Mouse (Mus musculus): ENCODE measurements around the gene Cnn2. TPM values are rescaled to one million over a fixed set of nuclear protein-coding genes. Genes with fewer than 3 reads are reported as not detected.
A peak's percentile ranks its signal among the peaks of the same experiment; 100 is the strongest.

Cnn2 gene
- polyA plus RNA-seq, 1 experiment from 2014 or later = 223 TPM

DNA sequence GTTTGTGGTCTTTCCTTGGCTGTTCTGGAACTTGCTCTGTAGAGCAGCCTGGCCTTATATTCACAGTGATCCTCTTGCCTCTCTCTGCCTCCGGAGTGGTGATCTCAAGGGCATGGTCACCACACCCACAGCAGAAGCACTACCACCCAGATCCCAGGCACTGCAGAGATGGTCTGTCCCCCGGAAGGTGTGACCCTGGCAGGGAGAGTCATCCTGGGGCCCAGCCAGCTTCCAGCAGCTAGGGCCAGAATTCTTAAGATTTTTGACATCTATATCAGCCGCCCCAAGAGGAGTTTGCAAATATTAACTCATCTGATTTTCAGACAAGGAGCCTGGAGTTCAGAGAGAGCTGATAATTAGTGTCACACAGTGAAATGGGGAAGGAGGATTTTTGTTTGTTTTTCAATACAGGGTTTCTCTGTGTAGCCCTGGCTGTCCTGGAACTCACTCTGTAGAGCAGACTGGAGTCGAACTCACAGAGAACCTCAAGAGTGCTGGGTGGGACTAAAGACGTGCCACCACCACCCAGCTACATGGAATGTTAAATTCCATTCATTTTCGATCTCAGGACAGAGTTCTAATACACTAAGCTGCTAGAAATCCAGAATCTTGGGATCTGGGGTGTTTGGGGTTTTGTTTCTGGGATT lies 2.0 kb upstream of the Cnn2 start:
- Histone ChIP-seq H3K27ac (peak overlapping the region; percentile 93), H3K9me3 (peaks cover 6% of the 10 kb centered on the region; the same call in 1 of the 2 replicates), H3K27me3 (ENCODE audit: insufficient read depth, poor library complexity, severe bottlenecking) (peaks cover 53% of the 10 kb centered on the region), H3K4me1 (replicated peaks) (peaks cover 71% of the 10 kb centered on the region), H3K36me3 (peaks cover 13% of the 10 kb centered on the region), H3K4me3 (peak overlapping the region; percentile 78)
- DNase-seq (ENCODE audit: low spot score) = no peak
- WGBS = 44% methylated on average over 6 of the region's 6 CpGs

GRCm38 (mm10) chr10:79986963-79987362 lies 1.4 kb upstream of the Cnn2 start:
- Histone ChIP-seq H3K36me3 (peaks cover 13% of the 10 kb centered on the region), H3K27ac (peak overlapping the region; percentile 87; the same call in 1 of the 2 replicates), H3K4me1 (replicated peaks) (peaks cover 65% of the 10 kb centered on the region), H3K4me3 (peak overlapping the region; percentile 61), H3K9me3 (peaks cover 12% of the 10 kb centered on the region; the same call in 1 of the 2 replicates), H3K27me3 (ENCODE audit: insufficient read depth, poor library complexity, severe bottlenecking) (peaks cover 54% of the 10 kb centered on the region)
- peak; percentile 88 for DNase-seq (ENCODE audit: low spot score)
- WGBS = 3% methylated on average over 11 of the region's 11 CpGs

- 10% methylated on average over 27 of the region's 27 CpGs for WGBS
- Histone ChIP-seq H3K27ac (peak overlapping the region; percentile 87), H3K27me3 (ENCODE audit: insufficient read depth, poor library complexity, severe bottlenecking) (peaks cover 54% of the 10 kb centered on the region), H3K4me3 (peak overlapping the region; percentile 61), H3K36me3 (peaks cover 19% of the 10 kb centered on the region), H3K4me1 (replicated peaks) (peaks cover 57% of the 10 kb centered on the region), H3K9me3 (peaks cover 16% of the 10 kb centered on the region; the same call in 1 of the 2 replicates)
- DNase-seq (ENCODE audit: low spot score) = no peak
These were observed 446 bp upstream of the Cnn2 start for GRCm38 (mm10) chr10:79987771-79988505.

DNA sequence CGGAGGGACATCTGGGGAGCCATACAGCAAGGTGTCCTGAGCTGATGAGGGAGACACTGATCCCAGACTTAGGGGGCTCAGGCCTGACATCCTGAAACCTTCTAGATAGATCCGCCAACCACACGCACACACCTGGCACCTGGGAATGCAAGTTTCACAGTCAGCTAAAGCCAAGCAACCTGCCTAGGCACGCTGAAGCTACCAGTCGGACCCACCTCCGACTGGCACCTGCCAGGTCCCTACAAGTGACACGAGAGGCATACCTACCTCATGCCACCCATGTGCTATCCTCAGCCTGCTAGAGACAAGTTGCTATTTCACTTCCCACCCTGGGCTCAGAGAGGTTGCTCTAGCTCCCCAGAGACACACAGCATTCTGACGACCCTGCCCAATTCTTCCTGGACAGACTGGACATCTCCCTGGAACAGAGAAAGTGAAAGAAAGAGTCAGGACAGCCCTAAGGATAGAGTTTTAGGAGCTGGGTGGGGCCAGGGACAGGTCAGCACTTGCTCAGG lies 945 bp downstream of the Cnn2 start:
- peaks cover 16% of the 10 kb centered on the region; the same call in 1 of the 2 replicates for H3K9me3 ChIP-seq
- 26% methylated on average over 8 of the region's 8 CpGs for WGBS
- H3K4me1 ChIP-seq (replicated peaks) = peaks cover 48% of the 10 kb centered on the region
- H3K4me3 ChIP-seq = peak overlapping the region; percentile 61
- peak overlapping the region; percentile 87 for H3K27ac ChIP-seq
- DNase-seq (ENCODE audit: low spot score) = no peak
- H3K36me3 ChIP-seq = peaks cover 30% of the 10 kb centered on the region
- peaks cover 54% of the 10 kb centered on the region for H3K27me3 ChIP-seq (ENCODE audit: insufficient read depth, poor library complexity, severe bottlenecking)

DNA sequence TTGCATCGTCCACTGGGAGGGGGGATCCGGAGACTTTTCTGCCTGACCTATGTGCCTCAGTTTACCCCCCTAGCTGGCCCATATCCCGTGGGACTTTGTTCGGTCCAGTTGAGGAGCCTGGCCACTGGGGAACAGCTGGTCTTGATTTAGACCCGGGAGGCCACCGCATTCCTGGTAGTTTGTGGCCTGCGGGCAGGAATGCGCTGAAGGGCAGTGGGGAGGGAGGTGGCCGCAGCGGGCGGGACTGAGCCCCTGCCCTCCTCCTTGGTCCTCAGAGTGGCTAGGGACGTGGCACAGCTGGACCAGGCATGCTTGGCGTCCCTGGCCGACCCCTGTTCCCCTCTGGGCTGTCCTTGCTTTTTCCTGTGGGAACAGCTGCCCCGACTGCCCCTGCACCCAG lies 1.5 kb downstream of the Cnn2 start:
- H3K36me3 ChIP-seq = peaks cover 36% of the 10 kb centered on the region
- peaks cover 16% of the 10 kb centered on the region; the same call in 1 of the 2 replicates for H3K9me3 ChIP-seq
- H3K4me3 ChIP-seq = peak overlapping the region; percentile 61
- H3K4me1 ChIP-seq (replicated peaks) = peaks cover 48% of the 10 kb centered on the region
- DNase-seq (ENCODE audit: low spot score) = peak; percentile 42
- WGBS = 12% methylated on average over 15 of the region's 15 CpGs
- peak overlapping the region; percentile 63 for H3K27ac ChIP-seq
- peaks cover 54% of the 10 kb centered on the region for H3K27me3 ChIP-seq (ENCODE audit: insufficient read depth, poor library complexity, severe bottlenecking)

DNA sequence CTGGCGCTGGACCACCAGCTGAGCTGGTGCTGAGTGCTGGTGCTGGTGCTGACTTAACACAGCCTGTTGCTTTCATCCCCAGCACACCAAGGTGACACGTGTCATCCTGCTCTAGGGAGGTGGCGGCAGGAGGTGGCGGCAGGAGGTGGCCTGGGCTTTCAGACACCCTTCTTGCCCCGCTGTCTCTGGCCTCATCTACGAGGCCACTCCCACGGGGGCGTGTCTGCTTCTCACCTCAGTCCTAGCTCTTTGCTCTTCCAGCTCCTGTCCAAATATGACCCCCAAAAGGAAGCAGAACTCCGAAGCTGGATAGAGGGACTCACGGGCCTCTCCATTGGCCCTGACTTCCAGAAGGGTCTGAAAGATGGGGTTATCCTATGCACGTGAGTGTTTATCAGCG lies 2.7 kb downstream of the Cnn2 start:
- H3K27me3 ChIP-seq (ENCODE audit: insufficient read depth, poor library complexity, severe bottlenecking) = peaks cover 53% of the 10 kb centered on the region
- H3K9me3 ChIP-seq = peaks cover 16% of the 10 kb centered on the region; the same call in 1 of the 2 replicates
- peaks cover 38% of the 10 kb centered on the region for H3K36me3 ChIP-seq
- H3K27ac ChIP-seq = no peak overlapping the region
- no peak for DNase-seq (ENCODE audit: low spot score)
- H3K4me1 ChIP-seq (replicated peaks) = peaks cover 44% of the 10 kb centered on the region
- 56% methylated on average over 12 of the region's 12 CpGs for WGBS
- peak overlapping the region; percentile 2; the same call in 1 of the 2 replicates for H3K4me3 ChIP-seq

GRCm38 (mm10) chr10:79991548-79991947 lies 3.2 kb downstream of the Cnn2 start:
- no peak for DNase-seq (ENCODE audit: low spot score)

GRCm38 (mm10) chr10:79994397-79995115 lies 6.2 kb downstream of the Cnn2 start:
- no peak for DNase-seq (ENCODE audit: low spot score)
- 93% methylated on average over 16 of the region's 16 CpGs for WGBS

More at GRCm38 (mm10) chr10:79991548-79991947, 3.2 kb downstream of the Cnn2 start:
- 84% methylated on average over 6 of the region's 6 CpGs for WGBS
- H3K36me3 ChIP-seq = peaks cover 38% of the 10 kb centered on the region
- H3K27me3 ChIP-seq (ENCODE audit: insufficient read depth, poor library complexity, severe bottlenecking) = peaks cover 49% of the 10 kb centered on the region
- H3K4me1 ChIP-seq (replicated peaks) = peaks cover 44% of the 10 kb centered on the region
- H3K27ac ChIP-seq = no peak overlapping the region
- peaks cover 16% of the 10 kb centered on the region; the same call in 1 of the 2 replicates for H3K9me3 ChIP-seq
- peak overlapping the region; percentile 2; the same call in 1 of the 2 replicates for H3K4me3 ChIP-seq

GRCm38 (mm10) chr10:79995636-79996035 lies 7.3 kb downstream of the Cnn2 start:
- Histone ChIP-seq H3K9me3 (peaks cover 16% of the 10 kb centered on the region; the same call in 1 of the 2 replicates), H3K27me3 (ENCODE audit: insufficient read depth, poor library complexity, severe bottlenecking) (peaks cover 40% of the 10 kb centered on the region), H3K27ac (peak overlapping the region; percentile 81; the same call in 1 of the 2 replicates), H3K36me3 (peaks cover 38% of the 10 kb centered on the region), H3K4me3 (peak overlapping the region; percentile 64; the same call in 1 of the 2 replicates), H3K4me1 (replicated peaks) (peaks cover 26% of the 10 kb centered on the region)
- 90% methylated on average over 1 of the region's 1 CpGs for WGBS
- DNase-seq (ENCODE audit: low spot score) = no peak

More at GRCm38 (mm10) chr10:79994397-79995115, 6.2 kb downstream of the Cnn2 start:
- Histone ChIP-seq H3K9me3 (peaks cover 16% of the 10 kb centered on the region; the same call in 1 of the 2 replicates), H3K4me1 (replicated peaks) (peaks cover 33% of the 10 kb centered on the region), H3K36me3 (peaks cover 38% of the 10 kb centered on the region), H3K4me3 (no peak overlapping the region), H3K27me3 (ENCODE audit: insufficient read depth, poor library complexity, severe bottlenecking) (peaks cover 40% of the 10 kb centered on the region), H3K27ac (no peak overlapping the region)

GRCm38 (mm10) chr10:79996272-79997033 lies 8.1 kb downstream of the Cnn2 start, which contains the start of gene Abca7:
Abca7 (plus strand) TSS chr10:79996494.
- DNase-seq (ENCODE audit: low spot score) = peak; percentile 97
- Histone ChIP-seq H3K4me3 (peak within 1 kb of the TSS; percentile 64), H3K9me3 (peaks cover 9% of the 10 kb centered on the region; the same call in 1 of the 2 replicates), H3K36me3 (peaks cover 34% of the 10 kb centered on the region), H3K4me1 (replicated peaks) (peaks cover 26% of the 10 kb centered on the region), H3K27ac (peak within 1 kb of the TSS; percentile 81), H3K27me3 (ENCODE audit: insufficient read depth, poor library complexity, severe bottlenecking) (peaks cover 40% of the 10 kb centered on the region)
- under 1% methylated on average over 34 of the region's 34 CpGs for WGBS

DNA sequence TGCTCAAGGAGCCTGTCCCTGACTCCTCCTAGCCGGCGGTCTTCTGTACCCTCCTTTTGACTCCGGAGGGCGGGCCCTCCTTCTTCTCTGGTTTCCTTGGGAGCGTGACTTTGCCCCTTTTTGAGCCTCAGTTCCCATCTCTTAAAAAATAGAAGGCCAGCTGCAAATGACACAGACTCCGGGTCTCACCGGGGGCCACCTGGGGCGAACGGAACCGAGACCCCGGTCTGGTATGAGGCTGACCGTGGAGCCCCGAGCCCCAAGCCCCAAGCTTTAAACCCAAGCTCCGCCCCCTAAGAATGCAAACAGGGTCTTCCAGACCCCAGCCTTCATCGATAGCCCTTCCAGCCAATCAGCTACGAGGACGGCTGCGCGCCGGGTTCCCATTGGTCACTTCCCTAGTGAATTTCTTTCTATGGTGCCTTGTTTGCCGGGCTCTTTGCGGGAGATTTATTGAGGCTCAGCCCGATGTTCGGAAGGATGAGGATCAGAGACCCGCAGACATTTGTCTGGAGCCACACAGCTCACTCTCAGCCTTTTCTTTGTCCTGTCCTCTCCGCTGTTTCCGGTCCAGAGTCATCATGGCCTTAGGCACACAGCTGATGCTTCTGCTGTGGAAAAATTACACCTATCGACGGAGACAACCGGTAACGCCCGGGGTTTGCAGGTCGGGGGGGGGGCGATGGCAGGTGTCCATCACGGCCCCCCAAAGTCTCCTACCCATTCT lies 8.8 kb downstream of the Cnn2 start:
- H3K27me3 ChIP-seq (ENCODE audit: insufficient read depth, poor library complexity, severe bottlenecking) = peaks cover 47% of the 10 kb centered on the region
- under 1% methylated on average over 35 of the region's 35 CpGs for WGBS
- DNase-seq (ENCODE audit: low spot score) = peak; percentile 92
- peaks cover 26% of the 10 kb centered on the region for H3K36me3 ChIP-seq
- H3K27ac ChIP-seq = peak overlapping the region; percentile 81
- H3K9me3 ChIP-seq = 0 out of 2 replicates have a peak, but pooled peaks cover 2% of the 10 kb centered on the region
- H3K4me3 ChIP-seq = peak overlapping the region; percentile 64
- H3K4me1 ChIP-seq (replicated peaks) = peaks cover 28% of the 10 kb centered on the region

Measured in hindbrain, embryonic 10.5 days (tissue).